Mouse (Mus musculus) kidney, postnatal 0 days (tissue): ENCODE data around the gene Plxna2. TPM values are rescaled to one million over a fixed set of nuclear protein-coding genes. Genes with fewer than 3 reads are reported as not detected.

ENCODE experiments used
- ATAC-seq: fragments of 200-750 bp; cut with Nextera tagmentation; replicated peaks from 2 replicates; pipeline ENCODE4 v1.8.0; 2017; ENCODE audit warnings: low read depth, moderate number of reproducible peaks, moderate TSS enrichment, moderate library complexity; ENCODE audit not compliant: low FRiP score
- DNase-seq: peaks from one replicate; pipeline ENCODE4 v3.0.0-alpha.2; 2016; ENCODE audit warnings: low spot score
- H3K27ac ChIP-seq: fragments of 300-500 bp; sonication (generic); 2 replicates; pipeline ENCODE4 v1.5.1; 2014; ENCODE audit warnings: mild to moderate bottlenecking
- H3K27me3 ChIP-seq: fragments of 300-500 bp; sonication (generic); 2 replicates; pipeline ENCODE4 v1.6.1; 2014; ENCODE audit warnings: low read length, mixed read lengths; ENCODE audit not compliant: insufficient read depth
- H3K36me3 ChIP-seq: fragments of 300-500 bp; sonication (generic); 2 replicates; pipeline ENCODE4 v1.6.1; 2014; ENCODE audit warnings: low read length, mixed read lengths; ENCODE audit not compliant: insufficient read depth
- H3K4me1 ChIP-seq: fragments of 300-500 bp; sonication (generic); replicated peaks from 2 replicates; pipeline ENCODE4 v1.6.1; 2014; ENCODE audit warnings: antibody characterized with exemption, low read length, mixed read lengths; ENCODE audit not compliant: insufficient read depth
- H3K4me2 ChIP-seq: fragments of 300-500 bp; sonication (generic); 2 replicates; pipeline ENCODE4 v1.6.1; 2014; ENCODE audit warnings: mild to moderate bottlenecking, low read length, moderate library complexity, mixed read lengths
- H3K4me3 ChIP-seq: fragments of 300-500 bp; sonication (generic); replicated peaks from 2 replicates; pipeline ENCODE4 v1.5.1; 2014; ENCODE audit warnings: low read depth, low read length
- H3K9ac ChIP-seq: fragments of 300-500 bp; sonication (generic); 2 replicates; pipeline ENCODE4 v1.6.1; 2014; ENCODE audit warnings: low read depth, low read length
- H3K9me3 ChIP-seq: fragments of 300-500 bp; sonication (generic); replicated peaks from 2 replicates; pipeline ENCODE4 v1.6.1; 2016; ENCODE audit warnings: low read length, inconsistent platforms, mixed read lengths
- CTCF ChIP-seq: IDR thresholded peaks from 2 replicates; pipeline ENCODE4 v1.5.1; 2016; ENCODE audit warnings: antibody characterized with exemption, low read depth, mild to moderate bottlenecking, moderate library complexity
- WGBS: fragments of 180-500 bp; shearing (Covaris S2); extraction: QIAGEN DNeasy Blood & Tissue Kit; methylation state at CpG from one replicate; pipeline ENCODE4 v1.1.7; 2014; 5-methylcytosine and 5-hydroxymethylcytosine counted together
- polyA plus RNA-seq: library from polyadenylated mRNA; unstranded; fragments of >200 nt; fragmentation: Nextera tagmentation; extraction: Ambion mirVana; gene quantifications from 2 replicates; pipeline ENCODE4 v1.2.1, GENCODE M21; 2015

Gene Plxna2
- polyA plus RNA-seq, 1 experiment from 2014 or later, result 2.8 TPM

- no peak overlapping the region for H3K9ac ChIP-seq
- peaks cover 21% of the 10 kb centered on the region for H3K4me1 ChIP-seq
- DNase-seq, result peak; percentile 32
- H3K27me3 ChIP-seq, result no peaks in the 10 kb centered on the region
- no peaks in the 10 kb centered on the region for H3K36me3 ChIP-seq
- no peaks in the 10 kb centered on the region for H3K9me3 ChIP-seq
- H3K4me2 ChIP-seq, result no peak overlapping the region
- H3K4me3 ChIP-seq, result no peak overlapping the region
- no peak for TF ChIP-seq CTCF
- 72% methylated on average over 3 of the region's 3 CpGs for WGBS
- peak overlapping the region; percentile 31; the same call in 1 of the 2 replicates for H3K27ac ChIP-seq
- ATAC-seq, result 0 out of 2 replicates have a peak, but pooled peaks have one; percentile 44
Measured at GRCm38 (mm10) chr1:194677878-194678277, 59.9 kb downstream of the Plxna2 start.

GRCm38 (mm10) chr1:194679147-194679546, 61.1 kb downstream of the Plxna2 start:
- TF ChIP-seq CTCF, result no peak
- Histone ChIP-seq H3K9me3 (no peaks in the 10 kb centered on the region), H3K4me2 (no peak overlapping the region), H3K27me3 (no peaks in the 10 kb centered on the region), H3K4me3 (no peak overlapping the region), H3K4me1 (peaks cover 22% of the 10 kb centered on the region), H3K36me3 (no peaks in the 10 kb centered on the region), H3K9ac (no peak overlapping the region), H3K27ac (no peak overlapping the region)
- DNase-seq, result peak; percentile 56
- peak; percentile 37; the same call in 1 of the 2 replicates for ATAC-seq

GRCm38 (mm10) chr1:194680136-194680535, 62.1 kb downstream of the Plxna2 start:
- DNase-seq (peak; percentile 43), ATAC-seq (no peak)
- Histone ChIP-seq H3K9ac (no peak overlapping the region), H3K36me3 (no peaks in the 10 kb centered on the region), H3K4me2 (no peak overlapping the region), H3K27ac (no peak overlapping the region), H3K9me3 (no peaks in the 10 kb centered on the region), H3K4me3 (no peak overlapping the region), H3K27me3 (no peaks in the 10 kb centered on the region), H3K4me1 (peaks cover 22% of the 10 kb centered on the region)
- no peak for TF ChIP-seq CTCF
- 21% methylated on average over 2 of the region's 2 CpGs for WGBS

- DNase-seq, result no peak
Measured at GRCm38 (mm10) chr1:194682021-194682420, 64.0 kb downstream of the Plxna2 start.

GRCm38 (mm10) chr1:194683132-194683531, 65.1 kb downstream of the Plxna2 start:
- H3K4me1 ChIP-seq, result peaks cover 20% of the 10 kb centered on the region
- 0 out of 2 replicates have a peak overlapping the region, but pooled peaks have one; percentile 19 for H3K27ac ChIP-seq
- no peak for TF ChIP-seq CTCF
- H3K27me3 ChIP-seq, result no peaks in the 10 kb centered on the region
- no peaks in the 10 kb centered on the region for H3K36me3 ChIP-seq
- no peak overlapping the region for H3K4me3 ChIP-seq
- ATAC-seq (peak; percentile 65; the same call in 1 of the 2 replicates), DNase-seq (peak; percentile 18)
- no peak overlapping the region for H3K4me2 ChIP-seq
- 53% methylated on average over 3 of the region's 3 CpGs for WGBS
- H3K9me3 ChIP-seq, result no peaks in the 10 kb centered on the region
- H3K9ac ChIP-seq, result no peak overlapping the region

More at GRCm38 (mm10) chr1:194682021-194682420, 64.0 kb downstream of the Plxna2 start:
- Histone ChIP-seq H3K4me3 (no peak overlapping the region), H3K27me3 (no peaks in the 10 kb centered on the region), H3K9ac (no peak overlapping the region), H3K9me3 (no peaks in the 10 kb centered on the region), H3K36me3 (no peaks in the 10 kb centered on the region), H3K4me2 (no peak overlapping the region), H3K27ac (no peak overlapping the region), H3K4me1 (peaks cover 22% of the 10 kb centered on the region)
- no peak for TF ChIP-seq CTCF
- no peak for ATAC-seq

- WGBS, result 68% methylated on average over 2 of the region's 2 CpGs
- ATAC-seq (no peak), DNase-seq (no peak)
- Histone ChIP-seq H3K9me3 (no peaks in the 10 kb centered on the region), H3K36me3 (no peaks in the 10 kb centered on the region), H3K4me2 (no peak overlapping the region), H3K27ac (no peak overlapping the region), H3K9ac (no peak overlapping the region), H3K4me3 (no peak overlapping the region), H3K27me3 (no peaks in the 10 kb centered on the region), H3K4me1 (0 out of 2 replicates have a peak, but pooled peaks cover 3% of the 10 kb centered on the region)
- no peak for TF ChIP-seq CTCF
Measured at GRCm38 (mm10) chr1:194685896-194686295, 67.9 kb downstream of the Plxna2 start.

- DNase-seq, result no peak
Measured at GRCm38 (mm10) chr1:194687746-194688145, 69.7 kb downstream of the Plxna2 start.

More at GRCm38 (mm10) chr1:194687746-194688145, 69.7 kb downstream of the Plxna2 start:
- H3K9ac ChIP-seq, result no peak overlapping the region
- no peak overlapping the region for H3K27ac ChIP-seq
- no peaks in the 10 kb centered on the region for H3K27me3 ChIP-seq
- H3K4me3 ChIP-seq, result no peak overlapping the region
- H3K4me2 ChIP-seq, result no peak overlapping the region
- no peak for ATAC-seq
- TF ChIP-seq CTCF, result no peak
- 0 out of 2 replicates have a peak, but pooled peaks cover 2% of the 10 kb centered on the region for H3K4me1 ChIP-seq
- no peaks in the 10 kb centered on the region for H3K36me3 ChIP-seq
- no peaks in the 10 kb centered on the region for H3K9me3 ChIP-seq
- WGBS, result 46% methylated on average over 1 of the region's 1 CpGs
